Mouse (Mus musculus) spleen, adult 2 months (tissue): Measurements from ENCODE around the gene Rfc5. TPM values are rescaled to one million over a fixed set of nuclear protein-coding genes. Genes with fewer than 3 reads are reported as not detected.

Experiments used
- DNase-seq, 2 experiments: peaks; one replicate each; pipeline versions ENCODE4 v3.0.0 to v3.0.0-alpha.2; 2012 to 2021; ENCODE audit warnings: low spot score in 2 of 2, low read depth in 1 of 2
- H3K27ac ChIP-seq: fragments of 200-500 bp; 2 replicates; pipeline ENCODE4 v1.5.1; 2012; ENCODE audit warnings: low read length, inconsistent platforms; ENCODE audit not compliant: insufficient read depth
- H3K27me3 ChIP-seq: fragments of 200-500 bp; 2 replicates; pipeline ENCODE4 v1.6.1; 2012; ENCODE audit warnings: mild to moderate bottlenecking, moderate library complexity, low read length, inconsistent platforms; ENCODE audit not compliant: control insufficient read depth, insufficient read depth
- H3K36me3 ChIP-seq: fragments of 200-500 bp; 2 replicates; pipeline ENCODE4 v1.6.1; 2012; ENCODE audit warnings: mild to moderate bottlenecking, low read length, inconsistent platforms; ENCODE audit not compliant: control insufficient read depth, insufficient read depth
- H3K4me1 ChIP-seq: fragments of 200-500 bp; 2 replicates; pipeline ENCODE4 v1.6.1; 2011; ENCODE audit warnings: inconsistent platforms; ENCODE audit not compliant: control insufficient read depth, insufficient read depth, insufficient read length
- H3K4me3 ChIP-seq: fragments of 200-500 bp; 2 replicates; pipeline ENCODE4 v1.5.1; 2011; ENCODE audit warnings: mild to moderate bottlenecking, inconsistent platforms; ENCODE audit not compliant: insufficient read depth, insufficient read length; ENCODE audit errors: extremely low read depth
- CTCF ChIP-seq: fragments of 200-500 bp; IDR thresholded peaks from 2 replicates; pipeline ENCODE4 v1.5.1; 2011; ENCODE audit warnings: mild to moderate bottlenecking, inconsistent platforms; ENCODE audit not compliant: insufficient read depth, insufficient read length, insufficient replicate concordance; ENCODE audit errors: extremely low read depth
- POLR2A ChIP-seq: fragments of 200-500 bp; IDR thresholded peaks from 2 replicates; pipeline ENCODE4 v1.6.1; 2011; ENCODE audit warnings: low read depth, low read length, inconsistent platforms
- WGBS: fragments of 180-500 bp; shearing (Covaris S2); methylation state at CpG from one replicate; pipeline ENCODE4 v1.1.7; 2018; 5-methylcytosine and 5-hydroxymethylcytosine counted together
- polyA plus RNA-seq: library from polyadenylated mRNA; depleted of rRNA; stranded (reverse); fragments of >200 nt; gene quantifications from 2 replicates; pipeline ENCODE4 v1.2.3, GENCODE M21; 2012

The Rfc5 gene
- polyA plus RNA-seq, 1 experiment: 15.7 TPM

- peak overlapping the region; percentile 68 for H3K27ac ChIP-seq
- 29% methylated on average over 6 of the region's 6 CpGs for WGBS
- peaks cover 17% of the 10 kb centered on the region; the same call in 1 of the 2 replicates for H3K4me1 ChIP-seq
These were observed 30.6 kb downstream of the Rfc5 start for GRCm38 (mm10) chr5:117358248-117358630.

GRCm38 (mm10) chr5:117357478-117358247 is 31.2 kb downstream of the Rfc5 start:
- H3K36me3 ChIP-seq: no peaks in the 10 kb centered on the region
- DNase-seq: no peak
- H3K27me3 ChIP-seq: no peaks in the 10 kb centered on the region
- TF ChIP-seq CTCF (no peak), POLR2A (no peak)
- peak overlapping the region; percentile 85 for H3K4me3 ChIP-seq
- H3K27ac ChIP-seq: peak overlapping the region; percentile 68
- H3K4me1 ChIP-seq: peaks cover 13% of the 10 kb centered on the region; the same call in 1 of the 2 replicates
- WGBS: 3% methylated on average over 43 of the region's 49 CpGs

More at GRCm38 (mm10) chr5:117358248-117358630, 30.6 kb downstream of the Rfc5 start:
- H3K27me3 ChIP-seq: no peaks in the 10 kb centered on the region
- no peak for TF ChIP-seq POLR2A
- TF ChIP-seq CTCF: no peak
- no peak for DNase-seq
- H3K36me3 ChIP-seq: no peaks in the 10 kb centered on the region
- peak overlapping the region; percentile 85 for H3K4me3 ChIP-seq

- peak; percentile 44 to 87 for DNase-seq
- Histone ChIP-seq H3K36me3 (no peaks in the 10 kb centered on the region), H3K4me1 (peaks cover 13% of the 10 kb centered on the region; the same call in 1 of the 2 replicates), H3K4me3 (peak within 1 kb of the TSS; percentile 85), H3K27ac (peak within 1 kb of the TSS; percentile 68), H3K27me3 (no peaks in the 10 kb centered on the region)
- no peak for TF ChIP-seq CTCF
- TF ChIP-seq POLR2A: no peak
- WGBS: 0% methylated on average over 10 of the region's 54 CpGs
These were observed 31.7 kb downstream of the Rfc5 start, which contains the start of gene Wsb2 for GRCm38 (mm10) chr5:117357129-117357477. Wsb2 (plus strand) TSS chr5:117357304.

GRCm38 (mm10) chr5:117356365-117357128 is 32.3 kb downstream of the Rfc5 start:
- Histone ChIP-seq H3K27ac (peak overlapping the region; percentile 37), H3K4me3 (peak overlapping the region; percentile 49), H3K36me3 (no peaks in the 10 kb centered on the region), H3K4me1 (peaks cover 13% of the 10 kb centered on the region; the same call in 1 of the 2 replicates), H3K27me3 (no peaks in the 10 kb centered on the region)
- peak in 1 of 2 experiments; percentile 20 for DNase-seq
- TF ChIP-seq POLR2A: no peak
- TF ChIP-seq CTCF: no peak
- 2% methylated on average over 20 of the region's 24 CpGs for WGBS

- no peak for DNase-seq
- H3K27ac ChIP-seq: no peak overlapping the region
- no peaks in the 10 kb centered on the region for H3K27me3 ChIP-seq
- H3K4me3 ChIP-seq: no peak overlapping the region
- WGBS: 45% methylated on average over 14 of the region's 14 CpGs
- no peak for TF ChIP-seq CTCF
- no peak for TF ChIP-seq POLR2A
- H3K4me1 ChIP-seq: peaks cover 13% of the 10 kb centered on the region; the same call in 1 of the 2 replicates
- no peaks in the 10 kb centered on the region for H3K36me3 ChIP-seq
These were observed 33.1 kb downstream of the Rfc5 start for GRCm38 (mm10) chr5:117355648-117356303.

DNA sequence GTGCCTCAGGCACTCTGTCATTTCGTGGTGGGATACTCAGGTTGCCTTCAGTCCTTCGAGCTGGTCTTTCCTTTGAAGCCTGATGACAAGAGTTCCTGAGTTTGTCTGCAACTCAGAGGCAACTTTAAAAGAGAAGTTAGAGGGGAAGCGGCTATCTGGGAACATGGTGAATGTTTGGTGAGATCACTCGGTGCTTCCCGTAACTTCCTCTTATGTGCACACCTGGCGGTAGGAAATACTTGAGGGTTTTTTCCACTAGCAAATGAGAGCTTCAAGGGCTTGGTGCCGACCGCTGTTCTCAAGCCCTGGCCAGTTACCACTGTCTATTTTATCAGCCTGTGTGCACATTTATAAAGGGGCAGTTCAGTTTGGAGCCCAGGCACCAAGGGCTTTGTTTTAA is 34.7 kb downstream of the Rfc5 start:
- H3K27ac ChIP-seq: no peak overlapping the region
- no peak overlapping the region for H3K4me3 ChIP-seq
- H3K27me3 ChIP-seq: no peaks in the 10 kb centered on the region
- H3K36me3 ChIP-seq: no peaks in the 10 kb centered on the region
- TF ChIP-seq POLR2A: no peak
- TF ChIP-seq CTCF: no peak
- peak in 1 of 2 experiments; percentile 33 for DNase-seq
- peaks cover 9% of the 10 kb centered on the region; the same call in 1 of the 2 replicates for H3K4me1 ChIP-seq
- 6% methylated on average over 8 of the region's 8 CpGs for WGBS

DNA sequence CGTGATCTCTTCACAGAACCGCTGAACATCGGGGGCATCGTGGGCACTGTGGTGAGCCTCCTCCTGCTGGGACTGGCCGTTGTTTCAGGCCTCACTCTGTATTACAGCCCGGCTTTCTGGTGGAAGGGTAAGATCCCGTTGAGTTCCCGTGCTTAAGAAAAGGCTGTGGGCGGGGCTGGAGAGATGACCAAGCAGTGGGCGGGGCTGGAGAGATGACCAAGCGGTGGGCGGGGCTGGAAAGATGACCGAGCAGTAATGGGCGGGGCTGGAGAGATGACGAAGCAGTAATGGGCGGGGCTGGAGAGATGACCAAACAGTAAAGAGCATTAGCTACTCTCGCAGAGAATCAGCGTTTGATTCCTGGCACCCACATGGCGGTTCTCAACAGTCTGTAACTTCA is 40.6 kb downstream of the Rfc5 start:
- WGBS: 84% methylated on average over 19 of the region's 19 CpGs
- no peak for TF ChIP-seq POLR2A
- no peak for TF ChIP-seq CTCF
- DNase-seq: no peak

More for the DNA sequence above, 40.6 kb downstream of the Rfc5 start:
- Histone ChIP-seq H3K36me3 (no peaks in the 10 kb centered on the region), H3K4me1 (no peaks in the 10 kb centered on the region), H3K27ac (no peak overlapping the region), H3K4me3 (no peak overlapping the region), H3K27me3 (no peaks in the 10 kb centered on the region)
